ENCODE assay signal across 7 mouse cellular contexts in genomic region chr6:101961476-101961875, GRCm38 (mm10).
DNase-seq lines count a peak whose midpoint lies in the region; TF ChIP-seq lines count a peak whose summit lies in the region.
"Not testable (repeated sequence)": the region's sequence is repeated elsewhere in the genome, so short reads cannot be mapped to it uniquely, and the experiment has no call there.

No protein-coding gene starts in this region.

- TF ChIP-seq POLR2A in kidney, adult 2 months (IDR thresholded peaks at IDR 0.05; ENCODE audit: low read depth, low read length), result not testable (repeated sequence)

- H3K27me3 ChIP-seq in kidney, adult 2 months (replicated peaks; ENCODE audit: control insufficient read depth, insufficient read depth, low read length), result not testable (repeated sequence)

- WGBS in kidney, adult 2 months, result 79% methylated on average over 3 of the region's 3 CpGs

- H3K36me3 ChIP-seq in kidney, adult 2 months (ENCODE audit: control insufficient read depth, insufficient read depth, low read length), result not testable (repeated sequence)

- TF ChIP-seq CTCF in kidney, adult 2 months (conservative IDR thresholded peaks at IDR 0.05; ENCODE audit: insufficient read depth, insufficient read length, low read depth, low read length), result not testable (repeated sequence)

- peak; percentile 16 for DNase-seq in NIH3T3 (ENCODE audit: low read depth)
- DNase-seq in adrenal gland, adult 8-10 months, result peak; percentile 25
- peak; percentile 41 to 44 for DNase-seq in heart, adult 18-20 months
- peak; percentile 60 for DNase-seq in kidney, adult 2 months
- peak; percentile 22 to 55 for DNase-seq in kidney, postnatal 36 days
- DNase-seq in lung, postnatal 10 days, result peak; percentile 77
- DNase-seq in ovary, adult 18-20 months (ENCODE audit: low spot score), result peak; percentile 2

- H3K4me1 ChIP-seq in kidney, adult 2 months (ENCODE audit: control insufficient read depth, insufficient read depth, low read length), result not testable (repeated sequence)

- H3K27ac ChIP-seq in kidney, adult 2 months (ENCODE audit: insufficient read depth, low read depth, low read length), result not testable (repeated sequence)

- H3K4me3 ChIP-seq in kidney, adult 2 months (ENCODE audit: insufficient read depth, low read depth, low read length), result not testable (repeated sequence)

Comparison
In these comparisons a context has a peak if more than half of its experiments do, and no peak if none do; other contexts are left out.
1. DNase-seq: peak in every context shown above with its lines; median percentile 77 in lung, postnatal 10 days; 60 in kidney, adult 2 months; 42 in heart, adult 18-20 months; 38 in kidney, postnatal 36 days; 25 in adrenal gland, adult 8-10 months; 16 in NIH3T3; 2 in ovary, adult 18-20 months.